Comparison of ENCODE assay signal across 31 mouse cellular contexts in the genomic region with DNA sequence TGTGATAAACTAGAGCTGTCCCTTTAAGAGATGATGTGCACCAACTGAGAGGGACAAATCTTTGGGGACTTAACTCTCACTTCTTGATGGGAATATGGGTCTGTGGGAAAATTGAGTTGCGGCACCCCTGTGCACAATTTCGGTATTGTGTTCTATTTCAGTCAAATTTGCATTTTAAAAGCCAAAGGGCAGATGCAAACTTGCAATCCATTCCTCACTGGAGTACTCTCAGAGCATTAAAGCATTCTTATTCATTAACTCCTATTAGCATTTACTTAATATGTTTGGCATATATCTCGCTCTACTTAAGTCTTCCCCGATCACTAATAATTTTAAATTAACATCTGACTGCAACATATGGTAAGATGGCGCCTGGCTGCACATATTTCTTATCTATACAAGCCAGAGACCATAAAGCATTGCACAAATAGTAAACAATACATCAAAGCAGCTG. TPM values are rescaled to one million over a fixed set of nuclear protein-coding genes. Genes with fewer than 3 reads are reported as not detected.
DNase-seq lines count a peak whose midpoint lies in the region; ATAC-seq and TF ChIP-seq lines count a peak whose summit lies in the region.
"Had no signal": no experiment of that assay in that cellular context is flagged by ENCODE, and none has a peak within 500 bp of the region (broad histone marks: within the 10 kb centered on the region; RNA-seq: fewer than 3 reads in every experiment).

No protein-coding gene starts in this region.

- H3K36me3 ChIP-seq in hindbrain, embryonic 12.5 days = no peaks in the 10 kb centered on the region
- H3K36me3 ChIP-seq in hindbrain, postnatal 0 days (ENCODE audit: insufficient read depth, low read length) = no peaks in the 10 kb centered on the region
- no peaks in the 10 kb centered on the region for H3K36me3 ChIP-seq in forebrain, embryonic 14.5 days (ENCODE audit: control insufficient read depth, insufficient read depth, low read length)
- H3K36me3 ChIP-seq in hindbrain, embryonic 15.5 days = no peaks in the 10 kb centered on the region
- no peaks in the 10 kb centered on the region for H3K36me3 ChIP-seq in neural tube, embryonic 12.5 days
- H3K36me3 ChIP-seq: embryonic facial prominence, embryonic 12.5 days; limb, embryonic 10.5 days had no signal

- no peaks in the 10 kb centered on the region for H3K9me3 ChIP-seq in hindbrain, embryonic 12.5 days (replicated peaks)
- no peaks in the 10 kb centered on the region for H3K9me3 ChIP-seq in hindbrain, postnatal 0 days (ENCODE audit: low read length)
- no peaks in the 10 kb centered on the region for H3K9me3 ChIP-seq in forebrain, embryonic 14.5 days (replicated peaks; ENCODE audit: control insufficient read depth, low read length)
- H3K9me3 ChIP-seq in hindbrain, embryonic 15.5 days = no peaks in the 10 kb centered on the region
- no peaks in the 10 kb centered on the region for H3K9me3 ChIP-seq in neural tube, embryonic 12.5 days
- H3K9me3 ChIP-seq: embryonic facial prominence, embryonic 12.5 days; limb, embryonic 10.5 days had no signal

- TF ChIP-seq CTCF in hindbrain, postnatal 0 days (IDR thresholded peaks at IDR 0.05; ENCODE audit: low read depth) = no peak

- H3K9ac ChIP-seq in hindbrain, embryonic 12.5 days = no peak overlapping the region
- H3K9ac ChIP-seq in hindbrain, postnatal 0 days (replicated peaks; ENCODE audit: low read length) = no peak overlapping the region
- H3K9ac ChIP-seq in forebrain, embryonic 14.5 days (ENCODE audit: low read length) = no peak overlapping the region
- no peak overlapping the region for H3K9ac ChIP-seq in hindbrain, embryonic 15.5 days
- H3K9ac ChIP-seq in neural tube, embryonic 12.5 days = no peak overlapping the region
- H3K9ac ChIP-seq: embryonic facial prominence, embryonic 12.5 days had no signal

- no peak for DNase-seq in hindbrain, postnatal 0 days (ENCODE audit: low spot score)
- DNase-seq in forebrain, embryonic 14.5 days (ENCODE audit: low spot score) = peak; percentile 45
- no peak for DNase-seq in adrenal gland, postnatal 10 days
- no peak for DNase-seq in retina, postnatal 1 day
- DNase-seq: cerebellum, adult 2 months; cerebellum, postnatal 25 days; gastrocnemius, postnatal 36 days; heart, adult 2 months; heart, postnatal 36 days; kidney, adult 2 months; kidney, postnatal 10 days; liver; thymus, adult 18-20 months; thymus, postnatal 4 days had no signal

- no peak overlapping the region for H3K27ac ChIP-seq in hindbrain, embryonic 12.5 days
- H3K27ac ChIP-seq in hindbrain, postnatal 0 days = no peak overlapping the region
- H3K27ac ChIP-seq in forebrain, embryonic 14.5 days (ENCODE audit: low read depth, low read length) = no peak overlapping the region
- H3K27ac ChIP-seq in hindbrain, embryonic 15.5 days (replicated peaks) = no peak overlapping the region
- H3K27ac ChIP-seq in neural tube, embryonic 12.5 days = no peak overlapping the region
- H3K27ac ChIP-seq: embryonic facial prominence, embryonic 12.5 days; heart, adult 2 months; limb, embryonic 10.5 days; macrophage had no signal

- no peaks in the 10 kb centered on the region for H3K4me1 ChIP-seq in hindbrain, embryonic 12.5 days
- 0 out of 2 replicates have a peak, but pooled peaks cover 5% of the 10 kb centered on the region for H3K4me1 ChIP-seq in hindbrain, postnatal 0 days (ENCODE audit: insufficient read depth, low read length)
- H3K4me1 ChIP-seq in forebrain, embryonic 14.5 days (ENCODE audit: control insufficient read depth, insufficient read depth, low read length) = peaks cover 6% of the 10 kb centered on the region; the same call in 1 of the 2 replicates
- 0 out of 2 replicates have a peak, but pooled peaks cover 3% of the 10 kb centered on the region for H3K4me1 ChIP-seq in hindbrain, embryonic 15.5 days (replicated peaks)
- no peaks in the 10 kb centered on the region for H3K4me1 ChIP-seq in neural tube, embryonic 12.5 days
- H3K4me1 ChIP-seq: embryonic facial prominence, embryonic 12.5 days; limb, embryonic 10.5 days had no signal

- H3K4me2 ChIP-seq in hindbrain, embryonic 12.5 days (replicated peaks) = no peak overlapping the region
- H3K4me2 ChIP-seq in hindbrain, postnatal 0 days (ENCODE audit: low read depth, low read length) = no peak overlapping the region
- no peak overlapping the region for H3K4me2 ChIP-seq in forebrain, embryonic 14.5 days (ENCODE audit: low read length)
- no peak overlapping the region for H3K4me2 ChIP-seq in hindbrain, embryonic 15.5 days
- no peak overlapping the region for H3K4me2 ChIP-seq in neural tube, embryonic 12.5 days (replicated peaks)
- H3K4me2 ChIP-seq: embryonic facial prominence, embryonic 12.5 days had no signal

- ATAC-seq in hindbrain, embryonic 12.5 days (ENCODE audit: low FRiP score) = peak; percentile 82
- no peak for ATAC-seq in hindbrain, postnatal 0 days
- ATAC-seq in forebrain, embryonic 14.5 days = peak; percentile 66
- 0 out of 2 replicates have a peak, but pooled peaks have one; percentile 27 for ATAC-seq in hindbrain, embryonic 15.5 days (ENCODE audit: low FRiP score, low read depth)
- 0 out of 2 replicates have a peak, but pooled peaks have one; percentile 17 for ATAC-seq in neural tube, embryonic 12.5 days (ENCODE audit: low FRiP score, low read depth)
- no peak for ATAC-seq in cerebellum, adult (ENCODE audit: insufficient number of reproducible peaks, low FRiP score, low TSS enrichment)

- 52% methylated on average over 5 of the region's 5 CpGs for WGBS in hindbrain, embryonic 12.5 days
- WGBS in hindbrain, postnatal 0 days = 27% methylated on average over 5 of the region's 5 CpGs
- 25% methylated on average over 5 of the region's 5 CpGs for WGBS in forebrain, embryonic 14.5 days
- 27% methylated on average over 5 of the region's 5 CpGs for WGBS in hindbrain, embryonic 15.5 days
- WGBS in neural tube, embryonic 12.5 days = 56% methylated on average over 5 of the region's 5 CpGs

- no peak overlapping the region for H3K4me3 ChIP-seq in hindbrain, embryonic 12.5 days
- no peak overlapping the region for H3K4me3 ChIP-seq in hindbrain, postnatal 0 days (ENCODE audit: low read length)
- H3K4me3 ChIP-seq in forebrain, embryonic 14.5 days (ENCODE audit: low read depth, low read length) = no peak overlapping the region
- no peak overlapping the region for H3K4me3 ChIP-seq in hindbrain, embryonic 15.5 days
- H3K4me3 ChIP-seq in neural tube, embryonic 12.5 days = no peak overlapping the region
- H3K4me3 ChIP-seq: embryonic facial prominence, embryonic 12.5 days; heart, adult 2 months; limb, embryonic 10.5 days had no signal

- no peaks in the 10 kb centered on the region for H3K27me3 ChIP-seq in hindbrain, embryonic 12.5 days
- H3K27me3 ChIP-seq in hindbrain, postnatal 0 days (ENCODE audit: insufficient read depth, low read length) = no peaks in the 10 kb centered on the region
- no peaks in the 10 kb centered on the region for H3K27me3 ChIP-seq in forebrain, embryonic 14.5 days (replicated peaks; ENCODE audit: control insufficient read depth, insufficient read depth, low read length)
- H3K27me3 ChIP-seq in hindbrain, embryonic 15.5 days = no peaks in the 10 kb centered on the region
- no peaks in the 10 kb centered on the region for H3K27me3 ChIP-seq in neural tube, embryonic 12.5 days (replicated peaks)
- H3K27me3 ChIP-seq: embryonic facial prominence, embryonic 12.5 days had no signal

RNA-seq across cellular contexts. Expression of gene Krtap7-1, which starts 29.9 kb away (rescaled TPM):
- polyA plus RNA-seq in hindbrain, embryonic 12.5 days (2016; fragmentation: Nextera tagmentation; extraction: Ambion mirVana) = not detected in 2 replicates
- total RNA-seq in hindbrain, postnatal 0 days (2014; rRNA removed) = 0.47 and 6.7 TPM in 2 replicates
- polyA plus RNA-seq in hindbrain, postnatal 0 days (2015; fragmentation: Nextera tagmentation; extraction: Ambion mirVana) = 0.25 TPM in 1 of 2 replicates, not detected in the other
- polyA plus RNA-seq in forebrain, embryonic 14.5 days (2014; fragmentation: Nextera tagmentation; extraction: Ambion mirVana) = not detected in 2 replicates
- not detected in 2 replicates for polyA plus RNA-seq in hindbrain, embryonic 15.5 days (2015; fragmentation: Nextera tagmentation; extraction: Ambion mirVana)
- polyA plus RNA-seq in neural tube, embryonic 12.5 days (2016; fragmentation: Nextera tagmentation; extraction: Ambion mirVana) = not detected in 2 replicates
- total RNA-seq in adrenal gland, postnatal 10 days (2021) = not detected
- total RNA-seq: adrenal gland, adult 18-20 months; ES-E14; gastrocnemius, adult 18-20 months; gastrocnemius, postnatal 36 days; heart, adult 2 months; heart, postnatal 36 days; layer of hippocampus, postnatal 14 days had no signal
- polyA plus RNA-seq: cerebellum, adult 2 months; embryonic facial prominence, embryonic 12.5 days; heart, adult 2 months; heart, embryonic 14.5 days; intestine, embryonic 14.5 days; kidney, adult 2 months; limb, embryonic 10.5 days; liver, embryonic 16.5 days; lung, embryonic 16.5 days; macrophage; small intestine, adult 2 months; stomach, embryonic 16.5 days had no signal

RNA-seq across cellular contexts. Expression of gene Krtap11-1, which starts 32.9 kb away (rescaled TPM):
- not detected in 2 replicates for polyA plus RNA-seq in hindbrain, embryonic 12.5 days (2016; fragmentation: Nextera tagmentation; extraction: Ambion mirVana)
- total RNA-seq in hindbrain, postnatal 0 days (2014; rRNA removed) = not detected in 2 replicates
- polyA plus RNA-seq in hindbrain, postnatal 0 days (2015; fragmentation: Nextera tagmentation; extraction: Ambion mirVana) = not detected in 2 replicates
- not detected in 2 replicates for polyA plus RNA-seq in forebrain, embryonic 14.5 days (2014; fragmentation: Nextera tagmentation; extraction: Ambion mirVana)
- polyA plus RNA-seq in hindbrain, embryonic 15.5 days (2015; fragmentation: Nextera tagmentation; extraction: Ambion mirVana) = not detected in 2 replicates
- polyA plus RNA-seq in neural tube, embryonic 12.5 days (2016; fragmentation: Nextera tagmentation; extraction: Ambion mirVana) = not detected in 2 replicates
- total RNA-seq in adrenal gland, postnatal 10 days (2021) = not detected
- total RNA-seq: adrenal gland, adult 18-20 months; ES-E14; gastrocnemius, adult 18-20 months; gastrocnemius, postnatal 36 days; heart, adult 2 months; heart, postnatal 36 days; layer of hippocampus, postnatal 14 days had no signal
- polyA plus RNA-seq: cerebellum, adult 2 months; embryonic facial prominence, embryonic 12.5 days; heart, adult 2 months; heart, embryonic 14.5 days; intestine, embryonic 14.5 days; kidney, adult 2 months; limb, embryonic 10.5 days; liver, embryonic 16.5 days; lung, embryonic 16.5 days; macrophage; small intestine, adult 2 months; stomach, embryonic 16.5 days had no signal

RNA-seq across cellular contexts. Expression of gene Krtap8-1, which starts 50.3 kb away (rescaled TPM):
- not detected in 2 replicates for polyA plus RNA-seq in hindbrain, embryonic 12.5 days (2016; fragmentation: Nextera tagmentation; extraction: Ambion mirVana)
- total RNA-seq in hindbrain, postnatal 0 days (2014; rRNA removed) = not detected in 2 replicates
- not detected in 2 replicates for polyA plus RNA-seq in hindbrain, postnatal 0 days (2015; fragmentation: Nextera tagmentation; extraction: Ambion mirVana)
- polyA plus RNA-seq in forebrain, embryonic 14.5 days (2014; fragmentation: Nextera tagmentation; extraction: Ambion mirVana) = not detected in 2 replicates
- not detected in 2 replicates for polyA plus RNA-seq in hindbrain, embryonic 15.5 days (2015; fragmentation: Nextera tagmentation; extraction: Ambion mirVana)
- not detected in 2 replicates for polyA plus RNA-seq in neural tube, embryonic 12.5 days (2016; fragmentation: Nextera tagmentation; extraction: Ambion mirVana)
- not detected for total RNA-seq in adrenal gland, postnatal 10 days (2021)
- total RNA-seq: adrenal gland, adult 18-20 months; ES-E14; gastrocnemius, adult 18-20 months; gastrocnemius, postnatal 36 days; heart, adult 2 months; heart, postnatal 36 days; layer of hippocampus, postnatal 14 days had no signal
- polyA plus RNA-seq: cerebellum, adult 2 months; embryonic facial prominence, embryonic 12.5 days; heart, adult 2 months; heart, embryonic 14.5 days; intestine, embryonic 14.5 days; kidney, adult 2 months; limb, embryonic 10.5 days; liver, embryonic 16.5 days; lung, embryonic 16.5 days; macrophage; small intestine, adult 2 months; stomach, embryonic 16.5 days had no signal

Comparison
In these comparisons a context has a peak if more than half of its experiments do, and no peak if none do; other contexts are left out.
1. ATAC-seq: peak in hindbrain, embryonic 12.5 days (single experiment), forebrain, embryonic 14.5 days (single experiment), hindbrain, embryonic 15.5 days (single experiment) and neural tube, embryonic 12.5 days (single experiment); none in hindbrain, postnatal 0 days (single experiment) and cerebellum, adult (single experiment).